Comparison of ENCODE assay signal across 27 mouse cellular contexts in genomic region chr16:10536961-10537360, GRCm38 (mm10). TPM values are rescaled to one million over a fixed set of nuclear protein-coding genes. Genes with fewer than 3 reads are reported as not detected.
"Had no signal": no experiment of that assay in that cellular context is flagged by ENCODE, and none has a peak within 500 bp of the region (broad histone marks: within the 10 kb centered on the region; RNA-seq: fewer than 3 reads in every experiment).

No protein-coding gene starts in this region.

- H3K27ac ChIP-seq: heart, adult 2 months; hindbrain, embryonic 10.5 days; hindbrain, embryonic 12.5 days; hindbrain, embryonic 14.5 days; intestine, embryonic 15.5 days; layer of hippocampus, adult 2 months; left cerebral cortex, adult 2 months; limb, embryonic 10.5 days; limb, embryonic 12.5 days; liver, embryonic 12.5 days; liver, embryonic 14.5 days had no signal

- H3K36me3 ChIP-seq: intestine, embryonic 15.5 days; liver, embryonic 12.5 days had no signal

- H3K9me3 ChIP-seq: heart, embryonic 12.5 days; hindbrain, embryonic 10.5 days; hindbrain, embryonic 12.5 days; intestine, embryonic 15.5 days; limb, embryonic 10.5 days; limb, embryonic 12.5 days; liver, embryonic 12.5 days had no signal

- H3K9ac ChIP-seq: heart, embryonic 12.5 days; hindbrain, embryonic 12.5 days; hindbrain, embryonic 14.5 days; intestine, embryonic 15.5 days; limb, embryonic 12.5 days; liver, embryonic 12.5 days; liver, embryonic 14.5 days had no signal

- DNase-seq: gastrocnemius, postnatal 10 days; gastrocnemius, postnatal 25 days; heart, postnatal 10 days; heart, postnatal 4 days; kidney, adult 18-20 months; kidney, adult 8-10 months; kidney, postnatal 10 days; kidney, postnatal 25 days; kidney, postnatal 4 days; liver had no signal

- H3K27me3 ChIP-seq: heart, embryonic 12.5 days; hindbrain, embryonic 12.5 days; intestine, embryonic 15.5 days; limb, embryonic 12.5 days; liver, embryonic 12.5 days had no signal

- H3K4me3 ChIP-seq: heart, adult 2 months; heart, embryonic 12.5 days; hindbrain, embryonic 10.5 days; hindbrain, embryonic 12.5 days; intestine, embryonic 15.5 days; layer of hippocampus, adult 2 months; left cerebral cortex, adult 2 months; limb, embryonic 10.5 days; limb, embryonic 12.5 days; liver, embryonic 12.5 days had no signal

- H3K4me2 ChIP-seq: heart, embryonic 12.5 days; hindbrain, embryonic 12.5 days; hindbrain, embryonic 14.5 days; intestine, embryonic 15.5 days; limb, embryonic 12.5 days; liver, embryonic 12.5 days had no signal

- ATAC-seq: forebrain, embryonic 16.5 days; hindbrain, embryonic 16.5 days; inflammation-experienced regulatory T-cells, adult 6 months; intestine, embryonic 15.5 days; intestine, postnatal 0 days; liver, embryonic 12.5 days had no signal

RNA-seq across cellular contexts. Expression of gene Ciita, which starts 57.1 kb away (rescaled TPM):
- total RNA-seq: layer of hippocampus, postnatal 25 days had no signal
